Mouse (Mus musculus): Measurements from ENCODE around the gene Atp9a.
A peak's percentile ranks its signal among the peaks of the same experiment; 100 is the strongest.
"Not testable (repeated sequence)": the region's sequence is repeated elsewhere in the genome, so short reads cannot be mapped to it uniquely, and the experiment has no call there.

Gene Atp9a

GRCm38 (mm10) chr2:168742059-168742627 lies at the start of gene Atp9a:
TSS of gene Atp9a (minus strand) at chr2:168742409.
- DNase-seq (ENCODE audit: low read depth, low spot score) = peak; percentile 50

GRCm38 (mm10) chr2:168791115-168791802 lies 49.0 kb upstream of the Atp9a start:
- no peak for DNase-seq (ENCODE audit: low read depth, low spot score)

DNA sequence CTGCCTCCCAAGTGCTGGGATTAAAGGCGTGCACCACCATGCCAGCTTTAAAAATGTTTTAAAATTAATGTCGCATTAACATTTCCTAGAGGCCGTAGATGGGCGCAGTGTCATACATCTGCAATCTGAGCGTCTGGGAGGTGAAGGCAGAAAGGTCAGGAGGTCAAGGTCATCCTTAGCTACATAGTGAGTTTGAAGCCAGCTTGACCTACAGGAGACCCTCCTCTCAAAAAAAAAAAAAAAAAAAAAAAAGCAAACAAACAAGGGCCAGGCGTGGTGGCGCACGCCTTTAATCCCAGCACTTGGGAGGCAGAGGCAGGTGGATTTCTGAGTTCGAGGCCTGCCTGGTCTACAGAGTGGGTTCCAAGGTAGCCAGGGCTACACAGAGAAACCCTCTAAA lies 44.0 kb upstream of the Atp9a start:
- no peak for DNase-seq (ENCODE audit: low read depth, low spot score)

DNA sequence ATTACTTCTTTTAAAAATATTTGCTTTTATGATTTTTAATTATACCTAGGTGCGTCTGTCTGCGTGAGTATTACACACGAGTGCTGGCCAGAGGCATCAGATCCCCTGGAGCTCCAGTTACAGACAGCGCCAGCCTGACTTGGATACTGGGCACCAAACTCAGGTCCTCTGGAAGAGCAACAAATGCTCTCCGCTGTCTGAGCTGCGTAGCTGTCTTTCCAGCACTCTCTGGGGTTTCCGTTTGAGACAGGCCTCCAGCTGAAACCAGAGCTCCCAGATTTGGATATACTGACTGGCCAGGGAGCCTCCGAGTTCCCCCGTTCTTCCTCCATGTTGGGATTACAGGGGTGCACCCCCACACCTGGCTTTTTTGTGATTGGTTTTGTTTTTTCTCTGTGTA lies 38.4 kb upstream of the Atp9a start:
- DNase-seq (ENCODE audit: low read depth, low spot score) = no peak

DNA sequence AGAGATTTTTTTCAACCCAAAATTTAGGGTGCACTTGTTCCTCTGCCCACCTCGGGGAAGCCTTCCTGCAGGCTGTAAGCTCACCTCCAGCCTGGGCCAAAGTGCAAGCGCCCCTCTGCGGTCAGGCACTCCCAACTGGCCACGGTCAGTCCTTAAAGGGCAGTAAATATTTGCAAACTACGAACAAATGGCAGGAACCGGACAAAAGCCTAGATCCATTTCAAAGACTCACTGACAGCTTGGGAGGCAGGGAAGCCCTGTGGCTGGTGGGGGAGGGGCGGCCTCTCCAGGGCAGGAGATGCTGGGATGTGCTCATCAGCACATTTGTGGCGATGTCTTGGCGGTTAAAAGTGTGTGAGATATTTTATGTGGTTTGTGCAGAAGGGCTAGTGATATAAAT lies 37.8 kb upstream of the Atp9a start:
- no peak for DNase-seq (ENCODE audit: low read depth, low spot score)

DNA sequence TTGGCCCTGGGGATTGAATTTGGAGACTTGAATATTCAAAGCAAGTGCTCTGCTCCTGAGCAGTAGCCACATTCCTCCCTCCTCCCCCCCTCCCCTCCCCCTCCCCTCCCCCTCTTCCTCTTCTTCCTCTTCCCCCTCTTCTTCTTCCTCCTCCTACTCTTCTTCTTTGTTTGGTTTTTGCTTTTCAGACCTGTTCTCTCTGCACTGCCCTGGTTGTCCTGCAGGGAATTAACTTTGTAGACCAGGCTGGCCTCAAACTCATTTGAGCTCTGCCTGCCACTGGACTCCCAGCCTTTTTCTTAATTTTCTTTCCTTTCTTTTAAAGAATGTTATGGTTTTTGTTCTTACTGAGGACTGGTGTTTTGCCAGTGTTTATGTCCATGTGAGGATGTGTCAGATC lies 35.3 kb upstream of the Atp9a start:
- DNase-seq (ENCODE audit: low read depth, low spot score) = no peak

DNA sequence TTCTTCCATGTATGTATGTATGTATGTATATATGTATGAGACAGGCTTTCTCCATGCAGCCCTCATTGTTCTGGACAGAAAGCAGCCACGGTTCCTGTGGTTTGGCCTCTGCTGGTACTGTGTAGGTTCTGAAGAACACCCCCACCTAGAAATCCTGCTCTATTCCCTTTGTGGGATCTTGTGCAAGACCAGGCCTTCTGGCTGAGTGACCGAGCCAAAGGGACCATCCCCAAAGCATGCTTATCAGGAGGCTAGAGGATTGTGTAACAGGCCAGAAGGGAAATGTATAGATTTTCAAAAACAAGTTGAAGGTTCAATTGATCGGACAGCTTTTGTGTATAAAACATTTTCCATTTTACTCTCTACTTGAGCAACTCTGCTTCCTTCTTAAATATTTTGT lies 34.0 kb upstream of the Atp9a start:
- no peak for DNase-seq (ENCODE audit: low read depth, low spot score)

DNA sequence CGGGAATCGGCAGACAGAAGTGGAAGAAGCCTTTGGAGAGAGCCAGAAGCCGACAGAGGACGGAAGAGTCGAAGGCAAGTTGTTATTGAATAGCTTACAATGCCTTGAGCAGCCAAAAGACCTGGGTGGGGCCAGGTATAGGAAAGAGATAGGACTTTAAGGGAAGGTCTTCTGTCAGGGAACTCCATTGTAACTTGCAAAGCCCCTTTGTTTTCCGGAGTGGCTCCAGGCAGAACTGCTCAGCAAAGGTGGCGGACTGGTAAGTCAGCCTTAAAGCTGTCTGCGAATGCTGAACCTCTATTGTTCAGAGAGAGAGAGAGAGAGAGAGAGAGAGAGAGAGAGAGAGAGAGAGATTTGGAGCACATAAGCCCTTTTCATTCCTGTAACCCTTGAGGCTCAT lies 27.1 kb upstream of the Atp9a start:
- no peak for DNase-seq (ENCODE audit: low read depth, low spot score)

- DNase-seq (ENCODE audit: low read depth, low spot score) = no peak
Measured at GRCm38 (mm10) chr2:168767582-168767981, 25.4 kb upstream of the Atp9a start, which contains the start of gene Sall4. TSS of gene Sall4 (minus strand) at chr2:168767943.

DNA sequence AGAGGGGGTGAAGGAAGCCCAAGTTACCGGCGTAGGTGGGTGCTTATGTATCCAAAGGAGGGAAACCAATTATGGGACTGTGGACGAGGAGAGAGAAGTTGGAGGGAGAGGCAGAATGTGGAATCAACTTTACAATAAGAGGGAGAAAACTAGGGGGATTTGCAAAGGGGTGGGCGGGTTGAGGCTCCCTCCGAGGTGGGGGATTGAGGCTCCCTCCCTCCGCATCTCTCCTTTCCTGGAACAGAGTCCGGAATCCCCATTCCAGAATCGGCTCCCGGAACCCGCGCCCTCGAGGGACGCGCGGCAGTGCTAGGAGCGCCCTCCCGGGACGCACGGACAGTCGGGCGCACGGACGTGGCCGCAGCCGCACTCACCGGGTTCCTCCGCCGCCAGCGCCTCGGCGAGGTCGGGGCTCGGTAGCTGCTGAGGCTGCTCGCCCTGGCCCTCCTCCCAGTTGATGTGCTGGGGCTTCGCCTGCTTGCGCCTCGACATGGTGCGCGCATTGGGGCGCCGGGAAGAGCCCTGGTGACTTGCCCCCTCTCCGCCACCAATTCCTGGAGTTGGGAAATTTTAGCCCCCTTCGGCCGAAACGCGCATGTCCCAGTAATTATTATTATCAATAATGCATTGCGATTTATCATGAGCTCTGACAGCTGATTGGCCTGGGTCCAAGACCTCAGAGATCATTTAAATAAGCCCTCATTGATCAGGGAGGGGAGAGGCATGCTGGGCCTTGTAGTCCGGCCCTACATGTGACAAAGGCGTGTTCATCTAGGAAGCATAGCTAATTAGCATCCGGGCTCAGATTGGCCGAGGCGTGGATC lies 24.5 kb upstream of the Atp9a start:
- DNase-seq (ENCODE audit: low read depth, low spot score) = no peak

GRCm38 (mm10) chr2:168765696-168766537 lies 23.7 kb upstream of the Atp9a start:
- DNase-seq (ENCODE audit: low read depth, low spot score) = no peak

DNA sequence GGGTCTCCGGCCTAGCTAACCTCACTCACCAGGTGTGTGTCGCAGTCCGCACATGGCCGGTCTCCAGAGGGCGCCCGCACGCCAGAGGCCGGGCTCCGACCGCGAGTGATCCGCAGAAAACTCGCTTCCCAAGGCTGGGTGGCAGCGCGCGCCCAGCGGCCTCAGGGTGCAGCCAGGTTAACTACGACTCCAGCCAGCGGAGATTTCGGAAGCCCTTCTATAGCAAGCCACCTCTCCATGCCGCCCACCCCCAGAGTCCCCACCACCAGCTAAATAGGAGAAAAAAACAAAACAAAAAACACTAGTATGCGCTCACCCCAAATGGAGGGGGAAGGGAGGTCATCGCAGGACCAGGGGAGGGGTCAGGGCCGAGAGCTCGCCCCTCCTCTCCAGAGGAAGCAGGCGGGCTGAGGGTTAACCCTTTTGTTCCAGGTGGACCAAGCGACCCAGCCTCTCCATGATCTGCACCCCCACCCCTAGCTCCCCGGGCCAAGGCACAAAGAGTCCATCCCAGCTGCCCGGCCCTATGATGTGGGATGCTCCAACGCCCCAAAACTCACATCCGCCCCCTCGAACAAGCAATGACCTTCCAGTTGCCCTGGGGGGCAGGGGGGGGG lies 23.0 kb upstream of the Atp9a start:
- DNase-seq (ENCODE audit: low read depth, low spot score) = no peak

GRCm38 (mm10) chr2:168764460-168764867 lies 22.3 kb upstream of the Atp9a start:
- DNase-seq (ENCODE audit: low read depth, low spot score) = no peak

DNA sequence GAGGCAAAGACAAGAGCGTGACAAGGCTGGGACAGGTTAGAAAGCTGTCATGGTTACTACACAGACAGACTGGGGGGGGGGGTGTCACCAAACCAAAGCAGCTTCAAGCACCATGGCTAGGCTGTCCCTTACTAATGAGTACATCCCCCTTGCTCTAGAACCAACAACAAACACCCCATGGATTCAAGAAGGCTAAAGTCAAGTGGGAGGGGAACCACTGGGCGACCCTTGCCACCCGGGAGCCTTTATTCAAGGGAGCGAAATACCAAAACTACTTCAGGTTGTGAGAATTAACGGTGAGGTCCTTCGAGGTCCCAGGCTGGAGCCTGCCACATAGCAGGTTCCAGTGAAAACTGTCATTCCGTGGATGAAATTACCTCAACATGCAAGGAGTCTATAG lies 21.6 kb upstream of the Atp9a start:
- no peak for DNase-seq (ENCODE audit: low read depth, low spot score)

DNA sequence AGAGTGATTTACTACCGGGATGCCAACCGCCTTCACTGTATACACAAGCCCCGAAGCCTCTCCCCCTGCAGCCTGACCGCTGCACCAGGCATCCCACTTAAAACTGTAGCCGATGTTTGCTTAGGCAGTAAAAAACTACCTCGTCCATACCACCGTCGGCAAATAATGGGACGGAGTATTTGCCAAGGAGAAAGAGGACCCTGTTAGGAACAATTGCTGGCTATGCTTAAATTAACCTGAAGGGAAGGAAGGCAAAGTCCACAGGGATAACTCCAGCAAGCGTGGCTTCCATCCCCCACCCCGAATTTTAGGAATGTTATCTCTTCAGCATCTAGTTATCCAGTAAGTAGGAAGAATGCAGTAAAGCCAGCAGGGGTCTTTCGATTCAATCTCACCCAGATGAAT lies 20.2 kb upstream of the Atp9a start:
- DNase-seq (ENCODE audit: low read depth, low spot score) = no peak

GRCm38 (mm10) chr2:168761954-168762353 lies 19.7 kb upstream of the Atp9a start:
- DNase-seq (ENCODE audit: low read depth, low spot score) = no peak

- DNase-seq (ENCODE audit: low read depth, low spot score) = no peak
Measured at GRCm38 (mm10) chr2:168761141-168761540, 18.9 kb upstream of the Atp9a start.

- DNase-seq (ENCODE audit: low read depth, low spot score) = not testable (repeated sequence)
Measured at GRCm38 (mm10) chr2:168744406-168744805, 2.2 kb upstream of the Atp9a start.

DNA sequence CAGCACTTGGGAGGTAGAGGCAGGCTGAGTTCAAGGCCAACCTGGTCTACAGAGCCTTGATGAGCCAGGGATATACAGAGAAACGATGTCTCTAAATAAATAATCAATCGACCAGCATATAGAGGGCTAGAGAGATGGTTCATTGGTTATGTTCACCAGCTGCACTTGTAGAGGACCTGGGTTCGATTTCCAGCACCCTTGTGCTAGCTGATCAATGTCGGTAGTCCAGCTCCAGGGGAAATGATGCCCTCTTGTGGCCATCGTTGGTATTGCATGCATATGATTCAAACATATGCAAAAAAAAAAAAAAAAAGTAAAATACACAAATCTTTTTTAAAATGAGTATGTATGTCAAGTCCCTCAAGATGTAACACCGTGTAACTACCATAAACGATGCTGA lies 440 bp upstream of the Atp9a start:
- no peak for DNase-seq (ENCODE audit: low read depth, low spot score)

DNA sequence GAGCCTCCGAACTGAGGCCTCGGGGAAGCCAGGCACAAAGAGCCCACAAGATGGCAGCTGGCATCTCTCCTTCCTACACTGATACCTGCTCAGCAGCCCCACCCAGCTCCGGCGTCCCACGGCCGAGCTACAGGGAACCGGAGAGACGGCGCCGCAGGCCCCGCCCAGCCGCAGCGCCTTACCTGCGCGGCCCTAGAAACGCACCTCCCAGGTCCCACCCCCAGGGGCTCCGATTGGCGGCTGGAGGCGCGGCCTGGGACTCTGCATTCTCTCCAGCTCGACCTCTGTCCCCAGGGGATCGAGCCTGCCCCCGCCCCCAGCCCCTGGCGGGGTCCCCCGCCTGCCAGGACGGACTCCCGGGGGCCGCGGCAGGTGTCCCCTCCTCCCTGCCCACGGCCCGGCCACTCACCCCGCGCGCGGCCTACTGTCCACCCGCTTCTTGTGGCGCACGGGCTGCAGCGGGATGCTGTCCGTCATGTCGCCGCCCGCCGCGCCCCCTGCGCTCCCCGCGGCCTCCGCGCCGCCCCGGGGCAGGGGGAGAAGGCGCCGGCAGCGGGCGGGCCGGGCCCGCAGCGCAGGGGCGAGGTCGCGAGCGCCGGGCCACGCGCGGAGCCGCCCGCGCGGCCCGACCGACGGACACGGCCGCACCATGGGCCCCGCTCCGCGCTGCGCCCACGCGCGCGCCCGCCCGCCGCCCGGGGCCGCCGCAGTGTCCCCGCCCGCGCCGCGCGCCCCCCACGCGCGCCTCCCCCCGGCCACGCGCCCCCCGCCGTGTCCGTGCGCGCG lies 743 bp downstream of the Atp9a start:
- no peak for DNase-seq (ENCODE audit: low read depth, low spot score)

DNA sequence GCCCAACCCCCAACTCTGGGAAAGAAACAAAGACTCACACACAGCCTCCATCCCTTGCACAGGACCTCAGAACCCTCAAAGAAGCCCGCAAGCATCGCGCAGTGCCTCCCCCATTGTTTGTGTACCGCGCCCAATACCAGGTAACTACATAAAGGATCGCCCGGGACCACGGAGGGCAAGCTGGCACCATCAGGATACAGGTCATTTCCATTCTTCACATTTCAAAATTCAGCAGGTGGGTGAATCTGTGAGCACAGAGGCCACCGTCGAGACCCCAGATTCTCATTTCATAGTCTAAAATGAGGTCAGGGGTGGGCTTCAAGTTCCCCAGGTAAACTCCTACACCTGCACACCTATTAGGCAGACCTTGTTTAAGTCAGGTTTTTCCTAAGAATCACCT lies 1.7 kb downstream of the Atp9a start:
- DNase-seq (ENCODE audit: low read depth, low spot score) = no peak
